Mouse (Mus musculus): ENCODE results near the gene Reln.

Reln gene

DNA sequence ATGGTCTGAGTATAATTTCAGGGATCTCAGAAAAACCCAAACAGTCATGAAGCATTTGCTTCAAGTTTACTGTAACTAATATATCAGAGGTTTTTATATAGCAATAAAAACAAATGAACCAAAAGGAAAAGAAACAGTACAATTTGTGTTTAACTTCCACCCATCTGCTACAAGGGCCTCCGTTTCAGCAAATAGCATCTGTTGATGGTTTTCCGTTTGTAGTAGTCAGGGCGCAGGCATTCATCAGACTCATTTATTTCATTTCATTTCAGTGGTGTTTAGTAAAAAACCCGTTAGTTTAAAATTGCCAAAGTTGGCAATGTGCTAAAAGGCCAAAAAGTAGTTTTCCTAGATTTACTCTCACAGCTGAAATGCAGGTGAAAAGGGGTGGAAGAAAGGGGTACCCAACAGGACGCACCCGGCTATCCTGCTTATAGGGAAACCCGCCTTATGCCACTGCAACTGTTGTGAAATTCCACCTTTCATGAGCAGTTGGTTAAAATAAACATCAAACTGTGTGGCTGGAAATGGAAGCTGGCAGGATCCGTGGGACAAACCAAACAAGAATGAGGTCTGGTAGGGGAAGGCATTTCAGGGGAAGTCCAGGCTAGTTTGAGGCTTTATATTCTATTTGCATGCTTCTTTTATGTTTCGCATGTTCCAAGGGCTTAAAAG lies 237.6 kb downstream of the Reln start:
- no peak for DNase-seq

DNA sequence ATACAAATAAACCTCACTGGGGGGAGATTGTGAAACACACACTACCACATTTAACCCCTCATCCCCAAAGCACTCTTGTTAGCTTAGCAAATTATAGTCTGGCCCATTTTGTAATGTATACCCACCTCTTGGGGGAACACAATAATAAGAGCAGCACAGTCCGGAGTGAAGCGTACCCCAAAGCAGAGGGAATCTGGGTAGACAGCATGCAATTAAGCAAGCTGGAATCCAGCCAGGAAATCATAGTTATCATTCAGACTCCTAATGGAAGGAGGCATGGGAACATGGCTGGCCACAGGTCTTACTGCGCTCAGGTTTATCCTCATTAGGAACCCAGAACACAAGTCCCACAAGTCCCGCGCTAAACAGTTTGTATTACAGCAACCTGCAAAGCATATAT lies 249.5 kb downstream of the Reln start:
- no peak for DNase-seq

DNA sequence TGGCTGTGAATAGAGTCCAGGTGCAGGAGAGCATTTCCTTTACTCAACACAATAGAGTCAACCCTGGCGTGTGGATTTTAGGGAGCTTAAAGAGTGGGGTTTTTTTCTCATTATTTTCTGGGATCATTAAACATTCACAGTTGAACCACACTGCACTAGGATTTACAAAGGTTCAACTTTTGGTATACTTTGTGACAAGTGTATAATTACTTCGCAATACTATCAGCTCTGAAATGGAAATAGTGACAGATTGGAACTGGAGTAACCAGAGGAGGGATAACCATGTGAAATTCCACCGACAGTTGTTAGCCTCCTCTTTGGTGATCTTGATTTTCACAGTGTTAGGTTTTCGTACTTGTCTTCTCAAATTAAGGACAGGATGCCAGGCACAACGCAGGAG lies 250.5 kb downstream of the Reln start:
- DNase-seq = no peak

DNA sequence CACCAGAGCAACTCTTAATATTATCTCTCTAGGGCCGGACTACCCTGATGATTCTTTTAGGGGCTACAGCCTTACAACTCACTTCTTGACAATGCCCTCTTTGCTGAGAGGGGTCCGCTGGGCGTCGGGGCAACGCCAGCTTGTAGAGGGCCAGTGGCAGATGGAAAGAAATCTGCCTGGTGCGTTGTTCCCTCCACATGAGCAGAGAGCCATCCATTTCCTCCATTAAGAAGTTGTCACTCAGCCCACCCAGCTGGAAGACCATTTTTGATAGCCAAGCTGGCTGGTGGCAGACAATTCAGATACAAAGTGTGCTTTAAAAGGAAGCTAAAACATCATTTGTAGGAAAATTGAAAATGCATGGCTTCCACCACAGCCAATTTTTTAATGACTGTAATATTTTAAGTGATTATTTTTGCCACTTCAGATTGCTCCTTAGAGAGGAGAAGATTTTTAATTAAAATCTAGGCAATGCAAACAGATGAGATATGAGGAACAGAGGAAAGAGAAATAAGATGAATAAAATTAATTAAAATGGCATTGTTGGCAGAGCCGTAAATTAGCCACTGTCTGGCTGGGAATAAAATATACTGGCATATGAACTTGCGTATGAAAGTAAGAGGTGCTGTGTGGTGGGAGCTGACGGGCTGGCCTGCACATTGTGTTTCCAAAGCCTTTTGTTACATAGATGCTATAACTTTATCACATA lies 251.2 kb downstream of the Reln start:
- DNase-seq = peak; percentile 24

DNA sequence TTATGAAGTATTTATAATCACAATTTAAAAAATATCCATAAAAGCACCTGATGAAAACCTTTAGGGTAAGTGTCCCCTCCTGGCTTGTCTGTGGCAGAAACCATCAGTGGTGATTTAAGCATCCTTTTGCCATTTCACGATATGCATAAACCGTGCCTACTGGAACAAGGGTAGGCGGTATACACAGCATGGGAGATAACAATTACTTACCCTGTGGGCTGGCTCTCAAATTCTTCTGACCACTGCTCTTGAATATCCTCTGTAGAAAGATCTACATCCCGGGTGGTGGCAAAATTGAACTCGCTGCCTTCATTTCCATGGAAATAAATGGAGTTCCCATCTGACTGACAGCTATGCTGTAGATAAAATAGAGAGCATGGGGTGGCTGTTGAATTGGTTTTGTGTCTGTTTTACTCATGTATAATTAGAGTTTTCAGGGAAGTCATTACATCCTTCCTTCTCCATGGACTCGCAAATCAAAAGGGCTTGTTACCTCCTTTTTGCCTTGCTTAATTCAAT lies 264.0 kb downstream of the Reln start:
- no peak for DNase-seq

DNA sequence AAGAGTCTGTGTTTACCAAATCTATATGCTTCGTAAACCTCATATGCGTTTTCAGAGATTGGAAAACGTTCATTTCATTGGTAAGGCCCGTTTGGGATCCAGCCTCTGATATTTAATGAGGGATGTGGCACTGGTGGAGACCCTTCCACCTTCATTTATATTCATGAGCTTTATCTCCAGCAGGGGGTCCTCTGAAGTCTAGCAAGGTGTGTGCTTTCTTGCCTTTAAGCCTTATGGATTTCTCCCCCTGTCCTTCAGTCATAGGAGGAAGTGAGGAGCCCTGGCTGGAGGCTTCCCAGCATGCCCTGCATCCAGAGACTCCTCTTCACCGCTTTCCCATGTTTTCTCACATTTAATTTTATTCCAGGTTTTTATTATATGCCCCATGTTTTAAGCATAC lies 269.5 kb downstream of the Reln start:
- no peak for DNase-seq

DNA sequence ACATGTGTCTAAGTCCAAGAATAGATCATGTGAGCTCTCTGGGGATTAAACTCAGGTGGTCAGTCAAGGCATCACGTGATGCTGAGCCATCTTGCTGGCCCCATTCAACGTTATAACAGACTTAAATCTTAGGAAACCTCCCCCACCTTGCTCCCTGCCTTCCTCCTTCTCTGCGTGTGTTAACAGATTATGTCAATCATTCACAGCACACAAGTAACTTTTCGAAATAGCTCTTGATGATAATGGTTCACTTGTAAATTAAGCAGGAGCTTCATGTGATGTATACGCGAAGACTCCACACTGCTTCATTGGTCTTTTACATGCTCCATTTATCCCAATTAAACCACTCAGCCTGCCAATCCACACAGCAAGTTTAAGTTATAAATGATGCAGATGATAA lies 271.9 kb downstream of the Reln start:
- DNase-seq = no peak

DNA sequence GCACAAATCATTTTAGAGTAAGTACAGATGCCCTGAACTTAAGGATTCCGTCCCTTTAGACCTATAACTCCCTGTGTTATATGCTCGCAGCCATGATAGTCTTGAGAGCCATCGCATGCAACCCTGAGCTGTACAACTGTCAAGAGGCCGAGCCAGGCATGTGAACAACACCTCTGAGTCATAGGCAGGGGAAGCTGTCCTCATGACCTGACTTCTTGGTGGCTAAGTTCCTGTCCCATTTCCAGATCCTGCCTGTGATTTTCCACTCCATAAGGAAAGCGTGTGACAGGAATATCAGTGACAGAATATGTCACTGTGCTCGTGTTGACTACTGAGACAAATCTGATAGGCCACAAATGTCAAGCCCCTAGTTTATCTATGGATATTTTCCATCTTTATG lies 285.3 kb downstream of the Reln start:
- no peak for DNase-seq

DNA sequence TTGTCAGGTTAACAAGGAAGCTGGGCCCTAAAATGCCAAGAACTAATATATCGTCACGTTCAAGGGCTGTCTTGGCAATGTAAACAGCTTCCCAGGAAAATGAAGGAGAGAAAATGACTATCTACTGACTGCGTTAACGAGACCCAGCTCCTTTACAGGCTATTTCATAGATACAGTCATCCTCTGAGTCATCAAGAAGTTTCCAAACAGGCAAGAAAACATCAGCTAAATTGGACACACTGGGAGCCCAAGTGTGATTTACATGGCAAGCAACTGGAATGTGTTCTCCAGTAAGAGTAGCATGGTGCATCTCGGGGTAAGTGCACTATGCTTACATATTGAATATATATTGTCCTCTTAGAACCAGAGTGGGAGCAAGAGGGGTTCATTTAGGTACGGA lies 302.7 kb downstream of the Reln start:
- no peak for DNase-seq

DNA sequence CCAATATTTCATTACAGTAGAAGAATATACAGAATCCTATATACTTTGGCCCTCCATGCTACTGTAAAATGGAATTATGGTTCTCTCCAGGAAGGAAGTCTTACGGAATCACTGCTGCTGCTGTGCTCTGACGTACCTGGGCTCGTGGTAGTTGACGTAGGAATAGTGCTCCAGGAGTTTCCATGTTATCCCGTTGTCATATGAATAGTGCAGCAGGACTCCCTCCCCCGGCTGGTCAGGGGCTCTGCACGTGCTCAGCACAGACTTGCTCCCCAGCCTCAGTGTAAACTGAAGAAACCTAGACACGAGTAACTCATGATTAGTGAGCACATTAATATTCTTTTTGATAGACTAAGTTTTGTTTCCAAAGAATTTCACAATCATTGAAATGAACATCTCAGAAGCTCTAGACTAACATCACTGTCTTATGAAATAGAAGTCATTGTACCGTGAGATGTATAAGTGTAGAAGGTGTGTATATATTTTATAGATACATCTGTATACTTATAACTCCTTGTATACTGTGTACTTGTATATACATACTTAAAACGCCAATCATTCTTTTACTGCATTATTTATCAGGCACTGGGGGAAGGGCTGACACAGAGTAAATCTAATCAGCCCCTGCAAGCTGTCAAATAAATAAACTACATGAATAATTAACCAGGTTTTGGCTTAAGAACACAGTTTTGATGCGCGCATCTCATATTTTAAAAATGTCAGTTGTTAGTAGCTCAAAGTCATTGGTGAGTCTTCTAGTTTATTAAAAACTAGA lies 304.9 kb downstream of the Reln start:
- DNase-seq = no peak

DNA sequence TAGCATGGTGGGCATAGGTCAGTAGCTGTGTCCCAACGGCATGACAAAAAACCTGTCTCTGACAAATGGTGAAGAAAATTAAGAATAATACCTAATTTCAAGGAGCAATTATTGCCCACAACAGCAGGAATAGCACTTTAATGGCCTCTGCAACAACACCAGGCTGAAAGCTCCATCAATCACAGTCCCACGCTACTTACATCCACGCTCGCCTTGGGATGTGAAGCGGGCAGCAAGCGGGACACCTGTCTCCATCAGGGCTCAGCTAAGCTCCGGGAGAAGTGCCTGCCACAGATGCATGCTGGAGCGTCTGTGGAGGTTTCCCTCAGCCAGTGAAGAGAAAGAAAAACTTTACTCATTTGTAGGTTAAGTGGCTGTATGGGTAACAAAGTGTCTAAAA lies 309.3 kb downstream of the Reln start:
- DNase-seq = no peak

DNA sequence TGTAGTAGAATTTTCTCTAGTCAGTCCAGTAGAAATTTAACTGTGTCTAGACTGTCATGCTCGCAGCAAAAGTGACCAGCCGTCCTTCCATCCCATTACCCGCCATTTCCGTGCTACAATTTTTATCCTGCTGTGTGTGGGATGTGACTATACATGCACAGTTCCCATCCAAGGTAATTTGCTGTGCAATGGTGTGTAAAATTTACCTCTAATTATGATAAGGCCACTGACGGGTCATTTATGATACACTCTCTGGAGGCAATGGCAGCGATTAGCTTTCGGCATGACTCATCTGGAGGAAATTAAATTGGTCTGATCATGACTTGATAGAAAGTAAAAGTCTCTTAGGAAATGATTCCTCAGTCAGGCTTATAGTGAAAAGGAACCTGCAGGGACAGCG lies 311.5 kb downstream of the Reln start:
- no peak for DNase-seq

DNA sequence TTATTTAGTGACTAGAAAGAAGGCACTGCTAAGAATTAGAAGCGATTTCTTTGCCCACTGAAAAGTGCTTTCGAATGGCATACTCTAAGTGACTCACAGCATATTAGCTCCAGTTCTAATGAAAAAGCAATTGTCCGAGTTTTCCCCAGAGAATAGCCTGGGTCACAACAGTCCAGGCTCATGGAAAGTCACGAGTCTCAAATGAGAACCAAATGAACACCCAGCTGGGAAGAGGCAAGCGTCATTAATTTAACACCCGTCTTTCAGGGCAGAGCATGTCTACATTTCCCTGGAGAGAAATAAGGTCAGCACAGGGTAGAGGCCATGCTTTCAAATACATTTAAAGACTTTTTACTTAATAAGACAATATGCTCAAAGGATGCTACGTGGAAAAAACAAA lies 312.8 kb downstream of the Reln start:
- no peak for DNase-seq

DNA sequence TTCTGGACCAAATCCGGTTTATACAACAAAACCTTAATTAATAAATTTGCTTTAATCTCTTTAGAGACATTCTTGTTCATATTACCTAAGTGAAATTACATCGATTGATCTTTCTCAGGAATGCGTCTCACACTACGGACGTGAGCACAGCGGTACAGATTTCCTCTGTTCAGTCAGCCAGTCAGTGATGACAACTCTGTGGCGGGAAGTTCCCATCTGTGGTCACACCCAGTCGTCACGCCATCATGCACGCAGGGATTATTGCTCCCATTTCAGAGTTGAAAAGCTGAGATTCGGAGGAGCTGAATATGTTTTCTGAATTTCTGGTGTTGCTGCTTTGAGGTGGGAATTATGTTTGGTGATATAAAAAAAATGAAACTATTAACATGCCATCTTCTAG lies 316.1 kb downstream of the Reln start:
- no peak for DNase-seq

DNA sequence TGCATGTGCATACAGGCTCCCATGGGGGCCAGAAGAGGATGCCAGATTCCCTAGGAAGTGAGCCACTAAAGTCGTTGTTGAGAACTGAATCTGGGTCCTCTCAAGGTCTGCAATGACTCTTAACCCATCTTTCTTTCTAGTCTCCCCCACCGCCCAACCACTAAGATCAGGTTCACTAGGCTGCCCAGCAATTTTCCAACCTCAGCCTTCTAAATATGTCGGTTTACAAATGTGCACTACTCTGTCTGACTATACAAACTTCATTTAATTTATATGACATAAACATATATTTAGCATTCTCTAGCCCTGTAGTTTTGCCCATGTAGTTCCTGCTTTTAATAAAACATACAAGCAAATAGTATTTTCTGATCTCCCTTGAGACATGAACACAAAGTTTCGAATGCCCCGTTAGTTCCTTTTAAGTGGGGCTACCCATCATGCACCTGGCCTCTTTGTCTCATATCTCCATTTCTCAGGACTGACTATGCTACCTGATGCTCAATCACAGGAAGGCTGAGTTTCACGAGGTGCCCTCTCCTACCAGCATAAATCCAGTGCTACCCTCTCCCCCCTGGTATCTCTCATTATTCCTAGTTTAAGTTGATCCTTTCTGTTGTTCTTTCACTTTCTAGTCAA lies 317.1 kb downstream of the Reln start:
- no peak for DNase-seq

DNA sequence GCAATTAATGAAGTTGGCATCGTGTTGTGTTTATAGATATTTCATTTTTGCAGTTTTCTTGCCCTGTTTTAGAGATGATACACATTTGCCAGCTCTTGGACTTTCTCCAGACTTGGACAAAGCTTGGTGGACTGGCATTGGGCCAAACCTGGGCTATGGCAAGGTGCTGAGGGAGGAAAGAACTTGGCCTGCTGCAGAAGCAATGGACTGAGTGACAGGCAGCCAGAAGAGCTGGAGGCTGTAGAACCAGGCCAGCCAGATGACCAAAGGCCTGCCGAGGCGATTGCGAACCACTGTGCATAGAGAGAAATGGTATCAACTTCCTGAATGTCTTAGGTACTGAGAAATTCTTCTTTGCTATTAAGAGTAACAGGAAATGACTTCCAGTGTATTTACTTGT lies 318.8 kb downstream of the Reln start:
- peak; percentile 68 for DNase-seq

DNA sequence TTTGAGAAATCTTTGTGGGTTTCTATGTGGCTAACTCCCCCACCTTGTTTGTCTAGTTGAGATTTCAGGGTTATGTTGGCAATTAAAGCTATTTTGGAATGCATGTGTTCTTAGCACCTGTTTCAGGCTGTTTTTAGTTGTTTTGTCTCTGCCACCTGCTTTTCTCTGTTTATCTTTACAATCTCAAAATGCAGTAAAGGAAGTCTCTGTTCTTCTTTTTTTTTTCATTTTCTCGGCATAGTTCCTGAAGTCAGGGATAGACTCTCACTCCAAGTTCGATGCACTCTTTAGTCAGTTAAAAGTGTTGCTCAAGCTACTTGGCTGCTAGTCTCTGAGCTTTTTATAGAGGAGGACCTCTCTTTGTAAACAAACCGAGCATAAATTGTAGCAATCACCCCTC lies 320.4 kb downstream of the Reln start:
- no peak for DNase-seq

DNA sequence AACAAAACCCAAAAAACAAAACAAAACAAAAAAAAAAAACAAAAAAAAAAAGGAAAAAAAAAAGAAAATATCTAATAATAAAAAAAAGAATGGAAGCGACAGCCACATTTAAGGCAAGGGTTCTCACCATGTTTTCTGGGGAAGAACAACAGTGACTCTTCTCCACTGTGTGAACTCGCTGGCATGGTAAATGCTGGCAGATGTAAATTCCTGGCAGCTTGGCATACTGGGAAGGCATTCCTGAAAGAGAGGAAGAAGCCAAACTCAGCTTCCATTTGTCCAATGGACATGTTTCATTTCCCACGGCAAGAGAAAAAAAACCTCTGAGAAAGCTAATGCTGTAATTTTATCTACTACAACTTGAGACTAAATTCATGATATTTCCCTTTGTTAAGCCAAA lies 326.6 kb downstream of the Reln start:
- peak; percentile 64 for DNase-seq

DNA sequence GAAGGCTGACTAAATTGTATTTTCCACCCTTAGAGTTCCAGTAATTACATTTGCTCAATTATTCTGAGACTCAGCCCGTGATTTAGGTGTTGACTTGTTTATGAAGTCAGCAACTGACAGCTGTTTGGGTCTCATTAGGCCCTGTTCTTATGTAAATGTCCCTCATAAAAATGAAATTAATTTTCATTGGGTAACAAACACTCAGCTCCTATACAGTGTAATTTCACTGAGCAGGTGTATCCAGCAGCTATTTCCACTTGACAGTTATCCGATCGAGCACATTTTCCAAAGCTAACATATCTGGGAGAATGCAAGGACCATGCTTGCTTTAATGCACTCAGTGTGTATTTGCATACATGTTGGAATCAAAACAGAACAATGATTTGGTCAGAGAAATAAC lies 330.0 kb downstream of the Reln start:
- DNase-seq = no peak

DNA sequence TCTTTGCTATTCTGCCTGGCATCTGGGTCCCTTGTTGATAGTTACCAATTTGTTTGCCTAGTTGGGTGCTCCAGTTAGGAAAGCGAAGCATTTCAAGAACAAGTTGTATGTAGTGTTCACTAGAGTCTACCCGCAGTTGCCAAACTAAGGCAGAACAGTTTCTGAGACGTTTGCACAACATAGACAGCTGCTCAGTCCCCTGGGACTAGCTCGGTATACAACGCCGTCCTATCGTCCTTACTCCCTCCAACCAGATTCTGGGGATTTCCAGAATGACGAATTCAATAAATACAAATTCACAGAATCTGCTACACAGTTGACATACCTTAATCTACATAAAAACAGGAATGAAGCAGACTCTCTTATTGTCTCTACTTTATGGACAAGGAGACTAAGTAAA lies 335.4 kb downstream of the Reln start:
- no peak for DNase-seq

DNA sequence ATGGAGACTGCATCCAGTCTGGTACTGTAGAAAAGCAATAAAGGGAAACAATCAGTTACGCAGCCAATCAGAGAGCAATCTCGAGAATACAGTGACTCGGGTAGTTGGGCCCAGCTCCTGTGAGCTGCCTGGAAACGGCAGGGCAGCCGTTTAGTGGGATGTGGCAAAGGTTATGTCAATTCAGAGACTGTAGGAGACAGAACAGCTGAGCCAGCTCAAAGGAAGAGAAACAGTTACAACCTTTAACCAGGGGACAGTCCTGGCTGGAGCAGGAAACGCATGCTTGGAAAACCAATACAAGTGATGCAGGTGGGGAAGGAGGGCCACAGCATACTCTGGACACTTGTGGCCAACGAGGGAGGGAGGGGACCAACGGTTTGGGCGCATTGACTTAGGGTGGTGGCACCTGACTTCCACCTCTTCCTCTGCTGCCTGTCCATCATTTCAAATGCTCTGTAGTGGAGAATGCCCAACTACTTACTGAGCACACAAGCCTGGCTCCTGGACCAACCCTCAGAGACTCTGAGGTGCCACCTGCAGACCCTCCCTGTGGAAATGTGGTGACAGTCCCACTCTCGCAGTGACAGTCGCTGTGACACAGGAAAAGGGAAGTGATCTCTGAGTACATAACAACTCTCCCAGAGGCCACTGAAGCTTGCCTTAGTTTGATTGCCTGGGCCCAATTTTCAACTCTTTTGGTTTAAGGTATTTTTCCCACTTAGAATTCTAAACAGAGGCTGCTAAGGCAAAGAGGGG lies 337.0 kb downstream of the Reln start:
- DNase-seq = no peak

DNA sequence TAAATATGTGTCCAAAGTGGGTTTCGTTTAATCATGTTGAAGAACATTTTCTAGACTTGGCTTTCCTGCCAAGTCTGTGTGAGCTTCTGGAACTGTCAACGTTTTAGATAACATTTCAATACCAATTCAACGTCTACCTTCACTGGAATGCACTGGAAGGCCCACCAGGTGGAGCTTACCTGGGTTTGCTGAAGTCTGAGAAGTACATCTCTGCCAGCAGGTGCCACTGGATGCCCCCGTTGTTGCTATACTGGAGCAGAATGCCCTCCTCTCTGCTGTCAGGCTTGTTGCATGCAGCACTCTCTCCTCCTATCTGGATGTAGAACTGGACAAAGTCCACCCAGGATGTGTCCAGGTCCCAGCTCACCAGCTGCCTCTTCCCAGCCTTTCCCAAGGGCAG lies 340.6 kb downstream of the Reln start:
- no peak for DNase-seq

DNA sequence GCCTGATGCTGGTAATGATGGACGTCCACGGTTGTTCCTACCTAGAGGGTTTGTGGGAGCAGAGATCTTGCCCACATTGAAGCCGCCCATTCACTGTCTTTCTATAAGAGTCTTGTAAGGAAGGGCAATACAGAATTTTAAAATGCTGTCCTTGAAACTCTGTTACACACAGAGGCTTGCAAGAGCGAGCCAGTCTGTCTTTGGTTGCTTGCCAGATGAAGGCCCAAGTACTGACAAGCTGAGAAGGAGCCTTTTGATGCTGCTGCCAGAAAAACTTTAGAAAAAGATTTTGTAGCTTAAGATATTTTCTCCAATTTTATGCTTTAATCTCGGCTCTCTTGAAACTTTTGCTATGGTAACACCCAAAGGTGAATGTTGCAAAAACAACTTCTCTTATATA lies 356.8 kb downstream of the Reln start:
- DNase-seq = no peak
